Mouse (Mus musculus) embryonic facial prominence, embryonic 10.5 days (tissue): ENCODE data around the gene Actl10. TPM values are rescaled to one million over a fixed set of nuclear protein-coding genes. Genes with fewer than 3 reads are reported as not detected.

Source experiments
- DNase-seq: peaks from one replicate; pipeline ENCODE4 v3.0.0-alpha.2; 2017; ENCODE audit warnings: low spot score
- H3K27ac ChIP-seq: fragments of 300-500 bp; sonication (generic); replicated peaks from 2 replicates; pipeline ENCODE4 v1.5.1; 2016; ENCODE audit warnings: mild to moderate bottlenecking
- H3K27me3 ChIP-seq: fragments of 300-500 bp; sonication (generic); replicated peaks from 2 replicates; pipeline ENCODE4 v1.6.1; 2016; ENCODE audit warnings: low read depth, mild to moderate bottlenecking; ENCODE audit not compliant: poor library complexity, severe bottlenecking
- H3K36me3 ChIP-seq: fragments of 300-500 bp; sonication (generic); replicated peaks from 2 replicates; pipeline ENCODE4 v1.6.1; 2016; ENCODE audit warnings: mild to moderate bottlenecking, moderate library complexity
- H3K4me1 ChIP-seq: fragments of 300-500 bp; sonication (generic); 2 replicates; pipeline ENCODE4 v1.6.1; 2016
- H3K4me3 ChIP-seq: fragments of 300-500 bp; sonication (generic); 2 replicates; pipeline ENCODE4 v1.5.1; 2016; ENCODE audit warnings: mild to moderate bottlenecking, moderate library complexity
- H3K9me3 ChIP-seq: fragments of 300-500 bp; sonication (generic); 2 replicates; pipeline ENCODE4 v1.6.1; 2016; ENCODE audit warnings: mild to moderate bottlenecking
- WGBS: fragments of 180-500 bp; shearing (Covaris S2); methylation state at CpG from one replicate; pipeline ENCODE4 v1.1.7; 2016; 5-methylcytosine and 5-hydroxymethylcytosine counted together
- polyA plus RNA-seq: library from polyadenylated mRNA; unstranded; fragments of >200 nt; fragmentation: Nextera tagmentation; extraction: Ambion mirVana; gene quantifications from 2 replicates; pipeline ENCODE4 v1.2.1, GENCODE M21; 2016

The Actl10 gene
- polyA plus RNA-seq, 1 experiment from 2014 or later, result 0.19 TPM

GRCm38 (mm10) chr2:154555235-154555634 lies 3.7 kb downstream of the Actl10 start:
- Histone ChIP-seq H3K9me3 (no peaks in the 10 kb centered on the region), H3K4me1 (peaks cover 49% of the 10 kb centered on the region), H3K36me3 (peaks cover 12% of the 10 kb centered on the region), H3K4me3 (no peak overlapping the region), H3K27ac (no peak overlapping the region), H3K27me3 (peaks cover 37% of the 10 kb centered on the region)
- DNase-seq, result no peak
- 86% methylated on average over 6 of the region's 6 CpGs for WGBS

- peaks cover 42% of the 10 kb centered on the region for H3K4me1 ChIP-seq
- H3K36me3 ChIP-seq, result peaks cover 32% of the 10 kb centered on the region
- DNase-seq, result no peak
- 0 out of 2 replicates have a peak overlapping the region, but pooled peaks have one; percentile 41 for H3K27ac ChIP-seq
- no peaks in the 10 kb centered on the region for H3K9me3 ChIP-seq
- H3K4me3 ChIP-seq, result no peak overlapping the region
- H3K27me3 ChIP-seq, result peaks cover 16% of the 10 kb centered on the region
- WGBS, result 52% methylated on average over 5 of the region's 5 CpGs
Measured at GRCm38 (mm10) chr2:154557184-154557832, 5.7 kb downstream of the Actl10 start.

GRCm38 (mm10) chr2:154558264-154559039 lies 6.9 kb downstream of the Actl10 start, which contains the start of gene Necab3:
Gene Necab3, minus strand, starts transcription at chr2:154558890.
- Histone ChIP-seq H3K36me3 (peaks cover 44% of the 10 kb centered on the region), H3K9me3 (no peaks in the 10 kb centered on the region), H3K4me1 (peaks cover 35% of the 10 kb centered on the region), H3K27me3 (peaks cover 5% of the 10 kb centered on the region), H3K27ac (peak within 1 kb of the TSS; percentile 63), H3K4me3 (peak within 1 kb of the TSS; percentile 56)
- peak; percentile 66 for DNase-seq
- 4% methylated on average over 34 of the region's 34 CpGs for whole genome bisulfite sequencing

- WGBS, result 93% methylated on average over 22 of the region's 22 CpGs
- no peak for DNase-seq
- H3K4me3 ChIP-seq, result no peak overlapping the region
- peaks cover 61% of the 10 kb centered on the region for H3K36me3 ChIP-seq
- H3K4me1 ChIP-seq, result peaks cover 48% of the 10 kb centered on the region
- no peaks in the 10 kb centered on the region for H3K27me3 ChIP-seq
- H3K27ac ChIP-seq, result no peak overlapping the region
- H3K9me3 ChIP-seq, result no peaks in the 10 kb centered on the region
Measured at GRCm38 (mm10) chr2:154563612-154564170, 12.1 kb downstream of the Actl10 start.

GRCm38 (mm10) chr2:154565562-154565961 lies 14.0 kb downstream of the Actl10 start:
- H3K4me1 ChIP-seq, result peaks cover 44% of the 10 kb centered on the region
- H3K27ac ChIP-seq, result no peak overlapping the region
- no peaks in the 10 kb centered on the region for H3K27me3 ChIP-seq
- H3K4me3 ChIP-seq, result no peak overlapping the region
- no peak for DNase-seq
- H3K9me3 ChIP-seq, result no peaks in the 10 kb centered on the region
- 80% methylated on average over 3 of the region's 3 CpGs for WGBS
- H3K36me3 ChIP-seq, result peaks cover 46% of the 10 kb centered on the region

- Histone ChIP-seq H3K4me1 (peaks cover 50% of the 10 kb centered on the region), H3K36me3 (peaks cover 36% of the 10 kb centered on the region), H3K27ac (no peak overlapping the region), H3K4me3 (no peak overlapping the region), H3K27me3 (no peaks in the 10 kb centered on the region), H3K9me3 (no peaks in the 10 kb centered on the region)
- DNase-seq, result no peak
- WGBS, result 59% methylated on average over 8 of the region's 8 CpGs
Measured at GRCm38 (mm10) chr2:154566641-154567040, 15.1 kb downstream of the Actl10 start.

- DNase-seq, result no peak
- H3K36me3 ChIP-seq, result peaks cover 24% of the 10 kb centered on the region
- peak overlapping the region; percentile 90 for H3K4me3 ChIP-seq
- peak overlapping the region; percentile 97; the same call in 1 of the 2 replicates for H3K27ac ChIP-seq
- H3K27me3 ChIP-seq, result no peaks in the 10 kb centered on the region
- H3K9me3 ChIP-seq, result no peaks in the 10 kb centered on the region
- 79% methylated on average over 2 of the region's 2 CpGs for WGBS
- H3K4me1 ChIP-seq, result peaks cover 50% of the 10 kb centered on the region
Measured at GRCm38 (mm10) chr2:154567766-154568165, 16.2 kb downstream of the Actl10 start.

- 25% methylated on average over 10 of the region's 10 CpGs for WGBS
- H3K4me3 ChIP-seq, result peak overlapping the region; percentile 90
- DNase-seq, result peak; percentile 51
- H3K27ac ChIP-seq, result peak overlapping the region; percentile 97
- H3K27me3 ChIP-seq, result no peaks in the 10 kb centered on the region
- H3K4me1 ChIP-seq, result peaks cover 50% of the 10 kb centered on the region
- no peaks in the 10 kb centered on the region for H3K9me3 ChIP-seq
- H3K36me3 ChIP-seq, result peaks cover 17% of the 10 kb centered on the region
Measured at GRCm38 (mm10) chr2:154568329-154569070, 16.9 kb downstream of the Actl10 start.

GRCm38 (mm10) chr2:154569071-154569748 lies 17.6 kb downstream of the Actl10 start:
- Histone ChIP-seq H3K36me3 (peaks cover 10% of the 10 kb centered on the region), H3K4me3 (peak overlapping the region; percentile 90), H3K27ac (peak overlapping the region; percentile 97), H3K9me3 (no peaks in the 10 kb centered on the region), H3K4me1 (peaks cover 50% of the 10 kb centered on the region), H3K27me3 (no peaks in the 10 kb centered on the region)
- WGBS, result under 1% methylated on average over 70 of the region's 70 CpGs
- DNase-seq, result peak; percentile 83

- Histone ChIP-seq H3K4me1 (peaks cover 52% of the 10 kb centered on the region), H3K4me3 (peak within 1 kb of the TSS; percentile 90), H3K27me3 (no peaks in the 10 kb centered on the region), H3K27ac (peak within 1 kb of the TSS; percentile 97), H3K9me3 (no peaks in the 10 kb centered on the region), H3K36me3 (0 out of 2 replicates have a peak, but pooled peaks cover 4% of the 10 kb centered on the region)
- under 1% methylated on average over 44 of the region's 44 CpGs for WGBS
- peak; percentile 100 for DNase-seq
Measured at GRCm38 (mm10) chr2:154569836-154570286, 18.3 kb downstream of the Actl10 start, which contains the start of gene E2f1. Gene E2f1, minus strand, starts transcription at chr2:154569892.

GRCm38 (mm10) chr2:154570666-154571065 lies 19.1 kb downstream of the Actl10 start:
- 79% methylated on average over 4 of the region's 4 CpGs for WGBS
- Histone ChIP-seq H3K36me3 (no peaks in the 10 kb centered on the region), H3K27ac (no peak overlapping the region; the same call in 1 of the 2 replicates), H3K4me3 (peak overlapping the region; percentile 90), H3K27me3 (no peaks in the 10 kb centered on the region), H3K9me3 (no peaks in the 10 kb centered on the region), H3K4me1 (peaks cover 48% of the 10 kb centered on the region)
- DNase-seq, result no peak
